Mouse (Mus musculus): ENCODE results near the gene Pde6h. TPM values are rescaled to one million over a fixed set of nuclear protein-coding genes. Genes with fewer than 3 reads are reported as not detected.

Pde6h gene
- polyA plus RNA-seq, 1 experiment: 0.12 TPM

DNA sequence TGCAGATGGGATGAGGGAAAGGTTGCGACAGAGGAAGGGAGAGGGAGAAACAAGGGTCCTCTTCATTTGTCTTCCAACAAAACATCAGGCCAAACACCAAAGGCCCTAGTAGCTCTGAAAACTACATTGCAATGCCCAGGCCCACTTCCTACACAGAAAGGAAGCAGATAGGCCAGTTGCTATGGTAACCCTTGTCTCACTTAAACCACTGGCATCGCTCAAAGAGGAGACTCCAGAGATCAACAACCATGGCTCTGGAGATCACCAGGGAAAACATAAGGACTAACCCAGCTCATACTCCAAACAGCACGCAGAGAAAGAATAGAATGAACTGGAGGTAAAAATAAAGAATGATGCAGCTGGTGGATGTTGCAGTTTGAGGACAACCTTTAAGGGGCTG is 11.6 kb downstream of the Pde6h start:
- Histone ChIP-seq H3K4me3 (no peak overlapping the region), H3K36me3 (ENCODE audit: control insufficient read depth, insufficient read depth) (no peaks in the 10 kb centered on the region), H3ac (ENCODE audit: control insufficient read depth, insufficient read length) (no peak overlapping the region), H3K27me3 (ENCODE audit: control insufficient read depth, insufficient read depth, insufficient read length) (no peaks in the 10 kb centered on the region), H3K79me2 (ENCODE audit: control insufficient read depth, insufficient read depth) (no peaks in the 10 kb centered on the region), H3K4me2 (ENCODE audit: low read depth) (no peak overlapping the region)
- TF ChIP-seq REST (IDR thresholded peaks at IDR 0.05; ENCODE audit: insufficient read depth, insufficient read length): no peak
- no peak for TF ChIP-seq TCF3 (IDR thresholded peaks at IDR 0.05; ENCODE audit: insufficient read length, low read depth)
- no peak for TF ChIP-seq TCF12 (IDR thresholded peaks at IDR 0.05; ENCODE audit: insufficient read depth, poor library complexity, severe bottlenecking)
- no peak for TF ChIP-seq POLR2AphosphoS2 (IDR thresholded peaks at IDR 0.05; ENCODE audit: insufficient read length, low read depth)
- TF ChIP-seq POLR2A (IDR thresholded peaks at IDR 0.05; ENCODE audit: insufficient read length, low read depth): no peak

DNA sequence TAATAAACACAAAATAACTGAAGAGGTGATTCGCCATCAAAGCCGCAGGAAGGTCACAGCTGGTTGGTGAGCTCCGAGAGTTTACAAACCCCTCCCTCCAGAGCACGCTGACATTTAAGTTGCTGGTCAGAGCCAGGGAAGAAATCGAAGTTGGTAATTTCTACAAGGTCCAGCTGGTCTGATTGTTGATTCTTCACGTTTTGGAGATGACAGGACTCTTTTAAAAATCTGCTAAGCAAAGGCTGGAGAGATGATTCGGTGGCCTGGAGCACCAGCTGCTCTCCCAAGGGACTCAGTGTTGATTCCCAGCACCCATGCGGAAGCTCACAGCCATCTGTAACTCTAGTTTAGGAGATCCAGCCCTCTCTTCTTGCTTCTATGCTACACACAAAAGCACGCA is 12.7 kb downstream of the Pde6h start:
- Histone ChIP-seq H3K36me3 (ENCODE audit: control insufficient read depth, insufficient read depth) (no peaks in the 10 kb centered on the region), H3K4me2 (ENCODE audit: low read depth) (no peak overlapping the region), H3K4me3 (no peak overlapping the region), H3K79me2 (ENCODE audit: control insufficient read depth, insufficient read depth) (no peaks in the 10 kb centered on the region), H3K27me3 (ENCODE audit: control insufficient read depth, insufficient read depth, insufficient read length) (no peaks in the 10 kb centered on the region), H3ac (ENCODE audit: control insufficient read depth, insufficient read length) (no peak overlapping the region)
- TF ChIP-seq POLR2AphosphoS2 (IDR thresholded peaks at IDR 0.05; ENCODE audit: insufficient read length, low read depth) (no peak), MYOG (IDR thresholded peaks at IDR 0.05; ENCODE audit: control insufficient read depth in 1 of 3, insufficient read depth in 1 of 3, insufficient read length in 2 of 3, low read depth in 2 of 3) (no peak), SRF (IDR thresholded peaks at IDR 0.05; ENCODE audit: control insufficient read depth, insufficient read length, low read depth) (no peak), E2F4 (IDR thresholded peaks at IDR 0.05; ENCODE audit: insufficient read depth) (no peak), USF1 (IDR thresholded peaks at IDR 0.05; ENCODE audit: low read depth) (no peak), TCF3 (IDR thresholded peaks at IDR 0.05; ENCODE audit: insufficient read length, low read depth) (no peak), MAX (IDR thresholded peaks at IDR 0.05; ENCODE audit: low read depth) (no peak), CEBPB (IDR thresholded peaks at IDR 0.05; ENCODE audit: insufficient read depth, poor library complexity, severe bottlenecking) (no peak), TCF12 (IDR thresholded peaks at IDR 0.05; ENCODE audit: insufficient read depth, poor library complexity, severe bottlenecking) (no peak), POLR2A (IDR thresholded peaks at IDR 0.05; ENCODE audit: insufficient read length, low read depth) (no peak), REST (IDR thresholded peaks at IDR 0.05; ENCODE audit: insufficient read depth, insufficient read length) (no peak), MYOD1 (IDR thresholded peaks at IDR 0.05; ENCODE audit: control insufficient read depth in 1 of 3, insufficient read length in 2 of 3, low read depth in 2 of 3) (no peak)

DNA sequence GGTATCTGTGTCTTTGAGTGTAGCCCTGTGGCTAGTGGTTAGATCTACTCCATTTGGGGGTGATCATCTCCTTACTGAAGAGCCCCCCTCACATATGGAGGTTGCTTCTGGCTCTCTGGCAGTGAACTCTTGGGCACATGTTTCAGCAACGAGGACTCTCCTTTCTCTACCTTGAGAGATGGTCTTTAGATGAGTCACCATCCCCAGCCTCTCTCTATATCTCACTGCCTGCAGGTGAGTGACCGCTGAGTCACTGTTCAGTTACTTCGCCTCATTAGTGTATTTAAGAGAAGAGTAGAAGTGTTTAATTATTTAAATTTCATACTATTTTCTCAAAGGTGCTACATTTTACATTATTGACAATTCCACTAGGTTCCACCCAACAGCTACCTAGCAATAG is 13.5 kb downstream of the Pde6h start:
- H3ac ChIP-seq (ENCODE audit: control insufficient read depth, insufficient read length): no peak overlapping the region
- no peak overlapping the region for H3K4me3 ChIP-seq
- no peak for TF ChIP-seq POLR2A (IDR thresholded peaks at IDR 0.05; ENCODE audit: insufficient read length, low read depth)
- TF ChIP-seq MYOG (IDR thresholded peaks at IDR 0.05; ENCODE audit: control insufficient read depth in 1 of 3, insufficient read depth in 1 of 3, insufficient read length in 2 of 3, low read depth in 2 of 3): no peak
- no peak for TF ChIP-seq POLR2AphosphoS2 (IDR thresholded peaks at IDR 0.05; ENCODE audit: insufficient read length, low read depth)
- no peak for TF ChIP-seq E2F4 (IDR thresholded peaks at IDR 0.05; ENCODE audit: insufficient read depth)
- TF ChIP-seq REST (IDR thresholded peaks at IDR 0.05; ENCODE audit: insufficient read depth, insufficient read length): no peak
- no peak for TF ChIP-seq TCF12 (IDR thresholded peaks at IDR 0.05; ENCODE audit: insufficient read depth, poor library complexity, severe bottlenecking)
- TF ChIP-seq USF1 (IDR thresholded peaks at IDR 0.05; ENCODE audit: low read depth): no peak
- no peak for TF ChIP-seq CEBPB (IDR thresholded peaks at IDR 0.05; ENCODE audit: insufficient read depth, poor library complexity, severe bottlenecking)
- TF ChIP-seq TCF3 (IDR thresholded peaks at IDR 0.05; ENCODE audit: insufficient read length, low read depth): no peak
- no peak for TF ChIP-seq SRF (IDR thresholded peaks at IDR 0.05; ENCODE audit: control insufficient read depth, insufficient read length, low read depth)
- no peak for TF ChIP-seq MAX (IDR thresholded peaks at IDR 0.05; ENCODE audit: low read depth)
- no peak for TF ChIP-seq MYOD1 (IDR thresholded peaks at IDR 0.05; ENCODE audit: control insufficient read depth in 1 of 3, insufficient read length in 2 of 3, low read depth in 2 of 3)
- H3K36me3 ChIP-seq (ENCODE audit: control insufficient read depth, insufficient read depth): no peaks in the 10 kb centered on the region
- H3K79me2 ChIP-seq (ENCODE audit: control insufficient read depth, insufficient read depth): no peaks in the 10 kb centered on the region
- H3K4me2 ChIP-seq (ENCODE audit: low read depth): no peak overlapping the region
- no peaks in the 10 kb centered on the region for H3K27me3 ChIP-seq (ENCODE audit: control insufficient read depth, insufficient read depth, insufficient read length)

DNA sequence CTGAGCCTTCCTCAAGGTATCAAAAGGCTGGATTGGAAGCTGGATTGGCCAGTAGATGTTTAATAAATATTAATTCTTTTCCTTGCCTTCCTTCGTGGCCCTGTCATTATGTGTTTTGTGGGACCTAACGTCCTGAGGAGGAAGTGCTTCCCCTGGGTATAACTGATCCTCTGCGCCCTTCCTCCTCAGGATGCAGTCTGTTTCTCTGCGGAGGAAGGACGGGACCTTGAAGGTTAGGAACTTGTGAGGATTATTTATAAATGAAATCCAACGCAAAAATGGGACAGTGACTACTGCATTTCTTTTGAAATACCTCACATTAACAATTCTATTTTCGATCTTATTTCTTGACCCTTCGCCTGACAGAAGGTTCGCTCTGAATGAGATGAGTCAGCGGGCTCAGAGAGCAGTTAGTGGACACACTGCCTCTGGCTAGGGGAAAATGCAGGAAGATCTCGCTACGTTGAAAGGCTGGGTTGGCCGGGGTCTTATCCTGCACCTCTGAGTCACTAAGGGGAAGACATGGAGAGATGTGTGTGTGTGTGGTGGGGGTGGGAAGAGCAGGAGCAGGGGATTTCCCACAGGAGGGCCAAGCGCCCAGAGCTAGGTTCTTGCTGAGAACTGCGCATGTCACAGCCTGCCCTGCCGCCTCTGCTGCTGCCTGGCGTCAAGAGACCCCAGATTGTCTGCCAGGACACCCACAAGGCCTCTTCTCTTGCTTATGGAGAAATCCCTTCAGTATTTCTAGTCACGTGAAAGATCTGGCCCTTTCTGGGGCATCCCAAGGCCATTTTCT is 14.9 kb downstream of the Pde6h start:
- H3ac ChIP-seq (ENCODE audit: control insufficient read depth, insufficient read length): no peak overlapping the region
- TF ChIP-seq CEBPB (IDR thresholded peaks at IDR 0.05; ENCODE audit: insufficient read depth, poor library complexity, severe bottlenecking) (no peak), POLR2AphosphoS2 (IDR thresholded peaks at IDR 0.05; ENCODE audit: insufficient read length, low read depth) (no peak), SRF (IDR thresholded peaks at IDR 0.05; ENCODE audit: control insufficient read depth, insufficient read length, low read depth) (no peak)
- H3K36me3 ChIP-seq (ENCODE audit: control insufficient read depth, insufficient read depth): no peaks in the 10 kb centered on the region
- H3K79me2 ChIP-seq (ENCODE audit: control insufficient read depth, insufficient read depth): no peaks in the 10 kb centered on the region
- peak overlapping the region; percentile 7 for H3K4me2 ChIP-seq (ENCODE audit: low read depth)
- H3K4me3 ChIP-seq: no peak overlapping the region
- H3K27me3 ChIP-seq (ENCODE audit: control insufficient read depth, insufficient read depth, insufficient read length): no peaks in the 10 kb centered on the region
